Mouse (Mus musculus) CD8-positive naive resting alpha-beta T cell, adult 2 months (primary cell): ENCODE measurements around the gene Ep300.

Experiments used
- DNase-seq, 2 experiments: peaks; one replicate each; pipeline ENCODE4 v3.0.0; 2022; ENCODE audit warnings: low read depth in 2 of 2, low spot score in 2 of 2

Gene Ep300

GRCm38 (mm10) chr15:81584913-81585745 is at the start of gene Ep300:
Ep300 (plus strand) TSS chr15:81585351.
- DNase-seq = peak; percentile 95 to 97

- DNase-seq = no peak
Measured at GRCm38 (mm10) chr15:81535881-81536351, 49.2 kb upstream of the Ep300 start.

DNA sequence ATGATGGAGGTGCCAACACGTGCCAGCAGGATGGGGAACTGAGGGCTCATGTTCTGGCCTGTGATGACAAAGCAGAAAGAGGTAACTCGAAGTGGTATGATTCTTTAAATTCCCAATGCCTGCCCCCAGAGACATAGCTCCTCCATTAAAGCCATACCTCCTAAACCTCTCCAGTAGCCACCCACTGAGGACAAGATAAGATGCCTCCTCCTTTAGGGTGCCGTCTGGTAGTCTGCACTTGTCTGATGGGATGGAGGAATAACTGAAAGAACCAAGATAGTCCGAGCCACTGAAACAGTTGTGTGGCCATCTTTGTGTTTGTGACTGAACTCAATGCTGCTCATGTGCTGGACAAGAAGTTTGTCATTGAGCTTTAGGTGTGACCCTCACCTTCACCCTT is 47.0 kb upstream of the Ep300 start:
- no peak for DNase-seq

- peak; percentile 47 to 72 for DNase-seq
Measured at GRCm38 (mm10) chr15:81539560-81539959, 45.6 kb upstream of the Ep300 start.

GRCm38 (mm10) chr15:81544916-81545315 is 40.2 kb upstream of the Ep300 start:
- no peak for DNase-seq

GRCm38 (mm10) chr15:81545387-81546176 is 39.6 kb upstream of the Ep300 start:
- DNase-seq = no peak

- no peak for DNase-seq
Measured at GRCm38 (mm10) chr15:81553455-81553854, 31.7 kb upstream of the Ep300 start.

GRCm38 (mm10) chr15:81554558-81555297 is 30.4 kb upstream of the Ep300 start:
- no peak for DNase-seq

DNA sequence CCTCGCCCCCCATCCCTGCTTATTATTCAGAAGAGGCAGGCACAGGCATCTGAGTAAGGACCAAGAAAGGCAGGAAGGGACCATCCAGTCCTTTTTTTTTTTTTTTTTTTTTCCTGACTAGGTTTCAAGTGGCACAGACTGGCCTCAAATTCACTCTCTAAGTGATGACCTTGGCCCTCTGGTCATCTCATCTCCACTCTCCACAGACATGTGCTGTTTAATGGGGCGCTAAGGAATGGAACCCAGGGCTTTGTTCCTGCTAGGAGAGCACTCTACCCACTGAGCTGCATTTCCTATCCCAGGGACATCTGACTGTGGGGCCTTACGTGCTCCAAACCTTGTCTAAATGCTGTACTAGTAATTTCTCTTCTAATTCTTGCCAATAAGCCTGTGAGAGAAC is 29.2 kb upstream of the Ep300 start:
- no peak for DNase-seq

GRCm38 (mm10) chr15:81561501-81561900 is 23.6 kb upstream of the Ep300 start:
- DNase-seq = no peak

DNA sequence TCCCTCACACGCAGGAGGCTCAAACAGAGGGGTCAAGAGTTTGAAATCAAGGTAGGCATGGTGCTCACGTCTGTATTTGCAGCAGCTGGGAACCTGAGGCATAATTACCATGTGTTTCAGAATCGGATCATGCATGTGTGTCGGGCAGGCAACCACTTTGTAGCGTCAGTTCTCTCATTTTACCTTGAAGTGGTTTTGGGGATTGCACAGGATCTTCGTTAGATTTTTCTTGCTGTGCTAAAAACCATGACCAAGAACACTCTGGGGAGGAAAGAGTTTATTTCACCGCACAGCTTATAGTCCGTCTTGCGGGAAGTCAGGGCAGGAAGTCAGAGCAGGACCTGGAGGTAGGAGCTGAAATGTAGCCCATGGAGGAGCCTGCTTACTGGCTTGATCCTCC is 23.2 kb upstream of the Ep300 start:
- peak; percentile 25 to 42 for DNase-seq

- DNase-seq = no peak
Measured at GRCm38 (mm10) chr15:81562491-81563488, 22.4 kb upstream of the Ep300 start.

DNA sequence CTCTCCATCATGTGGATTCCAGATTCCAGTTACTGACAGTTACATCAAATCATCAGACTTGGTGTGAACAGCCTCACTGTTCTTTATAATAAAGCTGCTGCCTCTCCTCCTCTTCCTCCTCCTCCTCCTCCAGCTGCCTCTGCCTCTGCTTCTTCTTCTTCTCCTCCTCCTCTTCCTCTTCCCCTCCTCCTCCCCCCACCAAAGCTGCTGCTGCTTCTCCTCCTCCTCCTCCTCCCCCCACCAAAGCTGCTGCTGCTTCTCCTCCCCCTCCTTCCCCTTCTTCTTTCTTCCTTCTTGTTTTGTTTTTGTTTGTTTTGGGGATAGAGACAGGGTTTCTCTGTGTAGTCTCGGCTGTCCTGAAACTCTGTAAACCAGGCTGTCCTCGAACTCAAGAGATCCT is 17.1 kb upstream of the Ep300 start:
- no peak for DNase-seq

DNA sequence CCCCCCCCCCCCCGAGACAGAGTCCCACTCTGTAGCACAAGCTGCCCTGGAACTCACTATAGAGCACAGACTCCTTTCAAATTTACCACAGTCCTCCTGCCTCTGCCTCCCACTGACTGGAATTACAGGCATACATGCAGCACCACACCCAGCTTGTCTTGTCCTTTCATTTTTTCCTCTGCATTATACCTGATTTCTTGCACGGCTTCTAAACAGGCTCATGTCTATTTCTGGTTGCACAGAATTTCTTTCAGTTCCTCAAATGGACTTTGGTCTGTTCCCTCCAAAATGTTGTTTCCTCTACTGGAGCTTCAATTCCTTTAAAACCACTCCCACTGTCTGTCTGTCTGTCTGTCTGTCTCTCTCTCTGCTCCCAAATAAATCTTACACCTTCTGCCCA is 16.6 kb upstream of the Ep300 start:
- DNase-seq = no peak

GRCm38 (mm10) chr15:81576961-81577360 is 8.2 kb upstream of the Ep300 start:
- no peak for DNase-seq

DNA sequence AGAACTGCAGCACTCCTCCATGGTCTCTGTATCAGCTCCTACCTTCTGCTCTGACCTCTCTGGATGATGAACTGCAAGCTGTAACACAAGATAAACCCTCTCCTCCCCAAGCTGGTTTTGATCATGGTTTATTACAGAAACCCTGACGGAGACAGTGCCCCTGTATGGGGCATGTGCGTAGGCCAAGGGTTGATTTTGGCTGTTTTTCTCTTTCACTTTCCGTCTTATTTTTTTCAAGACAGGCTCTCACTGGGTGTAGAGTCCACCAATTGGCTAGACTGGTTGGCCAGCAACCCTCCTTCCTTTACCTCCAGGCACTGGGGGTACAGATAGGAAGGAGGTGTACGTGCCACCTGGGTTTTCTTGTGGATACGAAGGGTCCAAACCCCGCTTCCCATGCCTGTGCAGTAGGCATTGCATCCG is 7.4 kb upstream of the Ep300 start:
- DNase-seq = no peak

- DNase-seq = no peak
Measured at GRCm38 (mm10) chr15:81584466-81584865, 685 bp upstream of the Ep300 start.

DNA sequence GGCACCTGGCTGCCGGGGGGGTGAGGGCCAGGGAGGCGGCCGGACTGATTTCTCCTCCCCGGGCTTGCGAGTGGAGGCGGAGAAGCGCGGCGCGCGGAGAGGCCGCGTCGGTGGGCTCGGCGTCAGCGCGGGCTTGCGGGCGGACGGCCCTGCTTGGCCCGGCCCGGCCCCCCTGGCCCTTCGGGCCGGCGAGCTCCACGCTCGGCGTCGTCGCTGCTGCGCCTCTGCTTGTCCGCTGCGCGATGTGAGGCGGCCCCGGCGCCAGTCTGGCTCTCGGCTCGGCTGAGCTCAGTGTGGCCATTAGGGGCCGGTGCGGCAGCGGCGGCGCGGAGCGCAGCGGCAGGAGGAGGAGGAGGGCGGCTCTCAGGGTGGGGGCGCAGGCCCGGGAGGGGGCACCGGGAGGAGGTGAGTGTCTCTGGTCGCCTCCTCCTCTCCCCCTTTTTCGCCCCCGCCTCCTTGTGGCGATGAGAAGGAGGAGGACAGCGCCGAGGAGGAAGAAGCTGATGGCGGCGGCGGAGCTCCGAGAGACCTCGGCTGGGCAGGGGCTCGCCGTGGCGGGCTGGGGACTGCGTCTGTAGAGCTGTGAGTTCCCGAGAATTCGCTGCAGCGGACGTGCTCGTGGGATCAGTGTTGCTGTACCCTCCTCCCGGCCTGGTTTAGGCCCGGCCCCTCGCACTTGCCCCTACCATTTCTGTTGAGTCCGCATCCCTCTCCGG is 753 bp downstream of the Ep300 start:
- DNase-seq = peak; percentile 78 to 81

DNA sequence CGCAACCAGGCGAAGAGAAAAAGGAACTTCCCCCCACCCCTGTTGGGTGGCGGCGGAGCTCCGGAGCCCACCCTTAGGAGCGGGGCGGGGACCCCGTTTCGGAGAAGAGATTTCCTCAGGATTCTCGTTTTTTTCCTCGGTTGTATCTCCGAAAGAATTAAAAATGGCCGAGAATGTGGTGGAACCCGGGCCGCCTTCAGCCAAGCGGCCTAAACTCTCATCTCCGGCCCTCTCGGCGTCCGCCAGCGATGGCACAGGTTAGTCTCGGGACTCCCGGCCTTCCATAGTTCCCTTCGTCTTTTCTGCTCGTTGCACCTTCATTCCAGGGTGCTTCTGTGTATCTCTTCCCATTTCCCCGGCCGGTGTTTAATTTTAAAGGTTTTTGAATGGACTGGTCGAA is 1.3 kb downstream of the Ep300 start:
- DNase-seq = no peak

- no peak for DNase-seq
Measured at GRCm38 (mm10) chr15:81587686-81588085, 2.5 kb downstream of the Ep300 start.
